Mouse (Mus musculus) adrenal gland, postnatal 14 days (tissue): ENCODE results near the gene Ccdc81. TPM values are rescaled to one million over a fixed set of nuclear protein-coding genes. Genes with fewer than 3 reads are reported as not detected.

ENCODE experiments used
- DNase-seq: peaks from one replicate; pipeline ENCODE4 v3.0.0; 2021; ENCODE audit warnings: mixed read lengths
- long read RNA-seq, 2 experiments: library from polyadenylated mRNA; stranded (forward); transcript quantifications; one replicate each; pipeline ENCODE4 v2.0.0; 2021
- total RNA-seq: library from RNA; stranded (reverse); gene quantifications from 2 replicates; pipeline ENCODE4 v1.2.3, GENCODE M21; 2021

Ccdc81 gene
- total RNA-seq: 0.11 TPM in 2 replicates
- long read RNA-seq, experiment 1: 0 reads
- long read RNA-seq, experiment 2: 0 reads

- DNase-seq: peak; percentile 42
Observed at GRCm38 (mm10) chr7:89903442-89904343, at the start of gene Ccdc81. TSS of gene Ccdc81 (minus strand) at chr7:89903629.

GRCm38 (mm10) chr7:89949403-89949802, 46.0 kb upstream of the Ccdc81 start:
- DNase-seq: no peak

- DNase-seq: peak; percentile 31
Observed at GRCm38 (mm10) chr7:89948026-89948425, 44.6 kb upstream of the Ccdc81 start.

- peak; percentile 97 for DNase-seq
Observed at GRCm38 (mm10) chr7:89940571-89941463, 37.4 kb upstream of the Ccdc81 start, which contains the start of gene Hikeshi. TSS of gene Hikeshi (minus strand) at chr7:89941204.

- no peak for DNase-seq
Observed at GRCm38 (mm10) chr7:89939497-89940353, 36.3 kb upstream of the Ccdc81 start.

- no peak for DNase-seq
Observed at GRCm38 (mm10) chr7:89923441-89924180, 20.2 kb upstream of the Ccdc81 start.

- DNase-seq: no peak
Observed at GRCm38 (mm10) chr7:89917776-89918175, 14.3 kb upstream of the Ccdc81 start.

GRCm38 (mm10) chr7:89916711-89917110, 13.3 kb upstream of the Ccdc81 start:
- no peak for DNase-seq

- no peak for DNase-seq
Observed at GRCm38 (mm10) chr7:89913432-89914158, 10.2 kb upstream of the Ccdc81 start.

- DNase-seq: no peak
Observed at GRCm38 (mm10) chr7:89912356-89912755, 8.9 kb upstream of the Ccdc81 start.

- DNase-seq: no peak
Observed at GRCm38 (mm10) chr7:89909711-89910110, 6.3 kb upstream of the Ccdc81 start.

GRCm38 (mm10) chr7:89908899-89909621, 5.6 kb upstream of the Ccdc81 start:
- no peak for DNase-seq

GRCm38 (mm10) chr7:89908421-89908820, 5.0 kb upstream of the Ccdc81 start:
- DNase-seq: no peak

- peak; percentile 86 for DNase-seq
Observed at GRCm38 (mm10) chr7:89907950-89908349, 4.5 kb upstream of the Ccdc81 start.

GRCm38 (mm10) chr7:89903007-89903406, 422 bp downstream of the Ccdc81 start:
- DNase-seq: no peak

- peak; percentile 70 for DNase-seq
Observed at GRCm38 (mm10) chr7:89891856-89892255, 11.6 kb downstream of the Ccdc81 start.

- no peak for DNase-seq
Observed at GRCm38 (mm10) chr7:89891412-89891811, 12.0 kb downstream of the Ccdc81 start.

- no peak for DNase-seq
Observed at GRCm38 (mm10) chr7:89884551-89884950, 18.9 kb downstream of the Ccdc81 start.

GRCm38 (mm10) chr7:89879686-89880085, 23.7 kb downstream of the Ccdc81 start:
- DNase-seq: peak; percentile 37

- DNase-seq: no peak
Observed at GRCm38 (mm10) chr7:89867221-89867620, 36.2 kb downstream of the Ccdc81 start.
